Mouse (Mus musculus): ENCODE data around the gene Lin37. TPM values are rescaled to one million over a fixed set of nuclear protein-coding genes. Genes with fewer than 3 reads are reported as not detected.

Lin37 gene
- polyA plus RNA-seq (2015; fragmentation: Nextera tagmentation; extraction: Ambion mirVana) = 54.4 and 60.4 TPM in 2 replicates

- Histone ChIP-seq H3K27ac (no peak within 1 kb of the TSS; the same call in 1 of the 2 replicates), H3K4me2 (replicated peaks) (peak within 1 kb of the TSS; percentile 91), H3K4me1 (replicated peaks) (peaks cover 35% of the 10 kb centered on the region), H3K9me3 (no peaks in the 10 kb centered on the region), H3K9ac (replicated peaks) (peak within 1 kb of the TSS; percentile 81), H3K27me3 (peaks cover 2% of the 10 kb centered on the region; the same call in 1 of the 2 replicates), H3K36me3 (peaks cover 36% of the 10 kb centered on the region), H3K4me3 (replicated peaks) (peak within 1 kb of the TSS; percentile 56)
- ATAC-seq = peak; percentile 86
- under 1% methylated on average over 20 of the region's 20 CpGs for WGBS
These were observed at the start of gene Lin37 for GRCm38 (mm10) chr7:30559443-30559954. TSS of gene Lin37 (minus strand) at chr7:30559838.

DNA sequence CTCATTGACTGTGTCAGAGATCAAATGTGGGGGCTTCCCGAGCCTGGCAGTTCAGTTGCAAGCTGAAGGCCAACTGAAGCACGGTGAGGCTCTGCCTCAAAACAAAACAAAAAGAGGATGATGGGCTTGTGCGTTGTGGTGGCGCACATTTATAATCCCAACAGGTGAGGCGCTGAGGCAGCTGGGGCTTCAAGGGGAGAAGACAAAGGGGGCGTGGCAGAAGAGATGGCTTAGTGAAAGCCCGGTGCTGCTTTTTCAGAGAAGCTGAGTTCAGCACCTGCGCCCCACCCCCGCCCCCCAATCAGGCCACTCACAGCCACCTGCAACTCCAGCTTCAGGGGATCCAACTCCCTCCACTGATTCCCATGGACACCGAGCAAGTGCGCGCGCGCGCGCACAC is 48.8 kb upstream of the Lin37 start:
- H3K9me3 ChIP-seq = no peaks in the 10 kb centered on the region
- H3K27ac ChIP-seq = no peak overlapping the region
- no peak overlapping the region for H3K4me2 ChIP-seq (replicated peaks)
- no peaks in the 10 kb centered on the region for H3K27me3 ChIP-seq
- no peak for ATAC-seq
- H3K4me1 ChIP-seq (replicated peaks) = no peaks in the 10 kb centered on the region; the same call in 1 of the 2 replicates
- no peak overlapping the region; the same call in 1 of the 2 replicates for H3K9ac ChIP-seq (replicated peaks)
- H3K4me3 ChIP-seq (replicated peaks) = no peak overlapping the region
- WGBS = 47% methylated on average over 15 of the region's 16 CpGs
- no peaks in the 10 kb centered on the region for H3K36me3 ChIP-seq

GRCm38 (mm10) chr7:30607706-30608309 is 48.2 kb upstream of the Lin37 start:
- 33% methylated on average over 8 of the region's 8 CpGs for WGBS
- H3K36me3 ChIP-seq = no peaks in the 10 kb centered on the region
- H3K9me3 ChIP-seq = no peaks in the 10 kb centered on the region
- H3K9ac ChIP-seq (replicated peaks) = no peak overlapping the region; the same call in 1 of the 2 replicates
- no peak overlapping the region for H3K4me2 ChIP-seq (replicated peaks)
- H3K27me3 ChIP-seq = no peaks in the 10 kb centered on the region
- H3K27ac ChIP-seq = no peak overlapping the region
- peak; percentile 55; the same call in 1 of the 2 replicates for ATAC-seq
- no peaks in the 10 kb centered on the region; the same call in 1 of the 2 replicates for H3K4me1 ChIP-seq (replicated peaks)
- no peak overlapping the region for H3K4me3 ChIP-seq (replicated peaks)

- Histone ChIP-seq H3K27me3 (no peaks in the 10 kb centered on the region), H3K9ac (replicated peaks) (no peak overlapping the region), H3K4me3 (replicated peaks) (no peak overlapping the region), H3K27ac (no peak overlapping the region), H3K4me2 (replicated peaks) (no peak overlapping the region), H3K36me3 (no peaks in the 10 kb centered on the region), H3K9me3 (no peaks in the 10 kb centered on the region), H3K4me1 (replicated peaks) (peaks cover 6% of the 10 kb centered on the region; the same call in 1 of the 2 replicates)
- ATAC-seq = no peak
- WGBS = 91% methylated on average over 8 of the region's 8 CpGs
These were observed 45.3 kb upstream of the Lin37 start for GRCm38 (mm10) chr7:30604944-30605343.

- Histone ChIP-seq H3K27me3 (no peaks in the 10 kb centered on the region), H3K36me3 (no peaks in the 10 kb centered on the region), H3K9ac (replicated peaks) (no peak overlapping the region), H3K4me3 (replicated peaks) (no peak overlapping the region), H3K4me1 (replicated peaks) (peaks cover 10% of the 10 kb centered on the region; the same call in 1 of the 2 replicates), H3K4me2 (replicated peaks) (no peak overlapping the region), H3K27ac (no peak overlapping the region), H3K9me3 (no peaks in the 10 kb centered on the region)
- 64% methylated on average over 8 of the region's 8 CpGs for WGBS
- ATAC-seq = no peak
These were observed 44.8 kb upstream of the Lin37 start for GRCm38 (mm10) chr7:30604424-30604823.

DNA sequence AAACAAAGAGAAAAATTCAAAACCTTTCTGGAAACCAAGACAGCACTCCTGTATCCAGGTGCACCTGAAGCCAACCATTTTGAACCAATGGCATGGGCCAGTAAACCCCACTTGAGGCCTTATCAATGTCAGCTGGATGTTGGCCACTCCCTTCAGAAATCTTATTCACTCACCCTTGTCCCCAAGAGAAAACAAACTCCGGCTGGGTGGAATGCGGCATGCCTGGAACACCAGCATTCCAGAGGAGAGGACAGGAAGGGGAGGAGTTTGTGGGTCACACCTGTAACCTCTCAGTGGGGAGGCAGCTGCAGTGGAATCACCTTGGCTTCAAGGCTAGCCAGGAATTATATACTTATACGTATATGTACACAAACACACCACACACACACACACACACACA is 42.9 kb upstream of the Lin37 start:
- no peak overlapping the region for H3K27ac ChIP-seq
- ATAC-seq = no peak
- no peak overlapping the region for H3K9ac ChIP-seq (replicated peaks)
- peaks cover 10% of the 10 kb centered on the region; the same call in 1 of the 2 replicates for H3K4me1 ChIP-seq (replicated peaks)
- no peak overlapping the region for H3K4me3 ChIP-seq (replicated peaks)
- no peaks in the 10 kb centered on the region for H3K27me3 ChIP-seq
- no peaks in the 10 kb centered on the region for H3K9me3 ChIP-seq
- H3K36me3 ChIP-seq = no peaks in the 10 kb centered on the region
- no peak overlapping the region for H3K4me2 ChIP-seq (replicated peaks)
- WGBS = 62% methylated on average over 3 of the region's 3 CpGs

- Histone ChIP-seq H3K36me3 (no peaks in the 10 kb centered on the region), H3K9ac (replicated peaks) (0 out of 2 replicates have a peak overlapping the region, but pooled peaks have one; percentile 23), H3K4me2 (replicated peaks) (0 out of 2 replicates have a peak overlapping the region, but pooled peaks have one; percentile 35), H3K4me3 (replicated peaks) (no peak overlapping the region), H3K4me1 (replicated peaks) (peaks cover 10% of the 10 kb centered on the region; the same call in 1 of the 2 replicates), H3K27me3 (no peaks in the 10 kb centered on the region), H3K9me3 (no peaks in the 10 kb centered on the region), H3K27ac (no peak overlapping the region)
- 0 out of 2 replicates have a peak, but pooled peaks have one; percentile 2 for ATAC-seq
- 79% methylated on average over 7 of the region's 7 CpGs for WGBS
These were observed 41.0 kb upstream of the Lin37 start for GRCm38 (mm10) chr7:30600651-30601050.

GRCm38 (mm10) chr7:30599933-30600353 is 40.3 kb upstream of the Lin37 start:
- Histone ChIP-seq H3K4me2 (replicated peaks) (peak overlapping the region; percentile 35), H3K36me3 (no peaks in the 10 kb centered on the region), H3K4me3 (replicated peaks) (0 out of 2 replicates have a peak overlapping the region, but pooled peaks have one; percentile 6), H3K27ac (no peak overlapping the region), H3K27me3 (no peaks in the 10 kb centered on the region), H3K9me3 (no peaks in the 10 kb centered on the region), H3K9ac (replicated peaks) (no peak overlapping the region), H3K4me1 (replicated peaks) (peaks cover 10% of the 10 kb centered on the region; the same call in 1 of the 2 replicates)
- WGBS = 2% methylated on average over 16 of the region's 16 CpGs
- ATAC-seq = peak; percentile 99

- Histone ChIP-seq H3K36me3 (no peaks in the 10 kb centered on the region), H3K4me3 (replicated peaks) (no peak within 1 kb of the TSS), H3K27ac (no peak within 1 kb of the TSS), H3K27me3 (no peaks in the 10 kb centered on the region), H3K4me1 (replicated peaks) (peaks cover 14% of the 10 kb centered on the region), H3K4me2 (replicated peaks) (peak within 1 kb of the TSS; percentile 35), H3K9ac (replicated peaks) (no peak within 1 kb of the TSS), H3K9me3 (no peaks in the 10 kb centered on the region)
- WGBS = 95% methylated on average over 12 of the region's 12 CpGs
- no peak for ATAC-seq
These were observed 39.1 kb upstream of the Lin37 start, which contains the start of gene Zbtb32 for GRCm38 (mm10) chr7:30598786-30599185. TSS of gene Zbtb32 (minus strand) at chr7:30598909.

GRCm38 (mm10) chr7:30596811-30597210 is 37.2 kb upstream of the Lin37 start:
- no peak overlapping the region for H3K9ac ChIP-seq (replicated peaks)
- no peak for ATAC-seq
- peaks cover 20% of the 10 kb centered on the region for H3K4me1 ChIP-seq (replicated peaks)
- 71% methylated on average over 5 of the region's 5 CpGs for WGBS
- H3K27me3 ChIP-seq = no peaks in the 10 kb centered on the region
- H3K4me2 ChIP-seq (replicated peaks) = no peak overlapping the region
- H3K27ac ChIP-seq = no peak overlapping the region
- no peak overlapping the region for H3K4me3 ChIP-seq (replicated peaks)
- H3K9me3 ChIP-seq = no peaks in the 10 kb centered on the region
- H3K36me3 ChIP-seq = no peaks in the 10 kb centered on the region

GRCm38 (mm10) chr7:30596093-30596492 is 36.5 kb upstream of the Lin37 start:
- H3K4me1 ChIP-seq (replicated peaks) = peaks cover 24% of the 10 kb centered on the region
- H3K4me3 ChIP-seq (replicated peaks) = no peak overlapping the region
- H3K4me2 ChIP-seq (replicated peaks) = no peak overlapping the region
- no peaks in the 10 kb centered on the region for H3K36me3 ChIP-seq
- no peak for ATAC-seq
- H3K27ac ChIP-seq = no peak overlapping the region
- 86% methylated on average over 5 of the region's 5 CpGs for WGBS
- no peaks in the 10 kb centered on the region for H3K27me3 ChIP-seq
- H3K9ac ChIP-seq (replicated peaks) = no peak overlapping the region
- H3K9me3 ChIP-seq = no peaks in the 10 kb centered on the region

DNA sequence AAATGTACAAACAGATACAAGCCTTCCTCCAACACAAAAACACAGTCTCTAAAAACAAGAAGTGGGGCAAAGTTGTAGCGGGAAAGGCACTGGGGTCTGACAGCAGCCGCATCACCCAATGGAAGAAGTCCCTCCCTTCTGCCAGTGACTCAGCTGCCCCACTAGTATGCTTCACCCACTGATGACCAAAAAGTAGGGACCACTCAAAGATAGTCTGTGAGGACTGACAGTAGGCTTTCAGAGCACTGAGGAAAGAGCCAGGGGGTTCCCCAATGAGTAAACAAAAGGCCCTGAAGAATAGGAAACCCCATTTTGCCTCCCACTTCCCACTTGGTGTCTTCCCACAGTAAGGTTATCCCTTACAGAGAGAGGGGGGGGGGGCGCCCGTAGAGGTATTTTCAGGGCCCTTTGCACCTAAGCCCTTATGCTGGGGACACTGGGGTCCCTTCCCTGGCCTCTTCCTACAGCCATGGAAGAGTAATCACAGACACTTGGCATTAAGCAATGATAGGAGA is 34.9 kb upstream of the Lin37 start:
- H3K9me3 ChIP-seq = no peaks in the 10 kb centered on the region
- no peaks in the 10 kb centered on the region for H3K27me3 ChIP-seq
- H3K27ac ChIP-seq = no peak overlapping the region
- H3K4me2 ChIP-seq (replicated peaks) = no peak overlapping the region
- no peaks in the 10 kb centered on the region for H3K36me3 ChIP-seq
- 59% methylated on average over 4 of the region's 4 CpGs for WGBS
- peaks cover 21% of the 10 kb centered on the region for H3K4me1 ChIP-seq (replicated peaks)
- H3K9ac ChIP-seq (replicated peaks) = no peak overlapping the region
- no peak overlapping the region for H3K4me3 ChIP-seq (replicated peaks)
- ATAC-seq = no peak

All from midbrain, embryonic 13.5 days (tissue).